Mouse (Mus musculus): Measurements from ENCODE around the gene Arvcf. TPM values are rescaled to one million over a fixed set of nuclear protein-coding genes. Genes with fewer than 3 reads are reported as not detected.
A peak's percentile ranks its signal among the peaks of the same experiment; 100 is the strongest.

The Arvcf gene
- total RNA-seq, 1 experiment = 48.0 TPM

- Histone ChIP-seq H3K4me3 (ENCODE audit: insufficient read depth in 1 of 2, low read depth in 1 of 2, low read length in 2 of 2, poor library complexity in 1 of 2, severe bottlenecking in 1 of 2) (no peak overlapping the region), H3K27ac (ENCODE audit: insufficient read depth, low read depth, low read length, poor library complexity, severe bottlenecking) (no peak overlapping the region), H3K9me3 (ENCODE audit: control insufficient read depth, insufficient read depth, low read depth, low read length) (no peaks in the 10 kb centered on the region), H3K4me1 (ENCODE audit: control insufficient read depth in 2 of 2, insufficient read depth in 2 of 2, low read length in 2 of 2, poor library complexity in 1 of 2) (peaks cover 0 to 2% of the 10 kb centered on the region in 2 experiments; a peak in 2 of 4 replicates), H3K9ac (ENCODE audit: insufficient read depth, low read depth, low read length, poor library complexity, severe bottlenecking) (no peak overlapping the region), H3K36me3 (ENCODE audit: control insufficient read depth, insufficient read depth, low read length, poor library complexity, severe bottlenecking) (no peaks in the 10 kb centered on the region)
- no peak for DNase-seq (ENCODE audit: low read depth, low spot score)
- in situ Hi-C loops (cut with MboI; ENCODE audit: low sequenced_read_pairs in 2 of 2, unreplicated experiment in 2 of 2) = no loop called here
- no peak for TF ChIP-seq MAFK (IDR thresholded peaks at IDR 0.05; ENCODE audit: insufficient read depth, low read depth, low read length)
- no peak for TF ChIP-seq HCFC1 (IDR thresholded peaks at IDR 0.05; ENCODE audit: borderline replicate concordance, insufficient read depth, low read length)
- no peak for TF ChIP-seq ZNF384 (IDR thresholded peaks at IDR 0.05; ENCODE audit: low read depth, low read length)
- TF ChIP-seq ZC3H11A (IDR thresholded peaks at IDR 0.05; ENCODE audit: borderline replicate concordance, low read depth, low read length) = no peak
Measured at GRCm38 (mm10) chr16:18357977-18358376, 10.0 kb downstream of the Arvcf start.

DNA sequence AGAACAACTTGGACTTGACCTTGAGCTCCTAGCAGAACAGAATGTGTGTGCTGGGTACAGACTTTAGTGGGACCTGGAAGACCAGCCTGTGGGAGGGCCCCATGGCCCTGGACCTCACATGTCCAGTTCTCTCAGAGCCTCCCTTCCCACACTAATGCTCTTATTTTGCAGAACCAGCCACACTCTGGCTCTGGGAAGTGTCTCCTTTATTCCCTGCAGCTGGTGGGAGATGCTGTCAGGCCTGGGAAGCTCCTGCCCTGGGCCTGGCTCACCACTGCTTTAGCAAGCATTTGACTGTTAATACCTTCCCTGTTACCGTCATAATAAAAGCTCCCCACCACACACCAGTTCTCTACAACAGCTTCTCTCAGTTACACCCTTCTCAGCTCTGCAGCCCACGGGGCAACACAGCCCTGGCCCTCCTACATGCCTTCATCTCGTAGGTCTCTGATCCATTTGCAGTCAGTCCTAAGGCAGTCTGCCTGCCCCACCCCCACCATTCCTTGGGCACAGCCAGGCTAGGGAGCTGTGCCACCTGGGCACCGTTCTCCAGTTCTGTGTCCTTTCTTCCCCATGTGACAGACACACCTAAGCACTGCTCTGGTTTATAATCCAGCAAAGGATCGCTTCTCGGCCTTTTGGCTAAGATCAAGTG, 12.3 kb downstream of the Arvcf start:
- Histone ChIP-seq H3K4me3 (ENCODE audit: insufficient read depth in 1 of 2, low read depth in 1 of 2, low read length in 2 of 2, poor library complexity in 1 of 2, severe bottlenecking in 1 of 2) (no peak overlapping the region), H3K9ac (ENCODE audit: insufficient read depth, low read depth, low read length, poor library complexity, severe bottlenecking) (no peak overlapping the region), H3K36me3 (ENCODE audit: control insufficient read depth, insufficient read depth, low read length, poor library complexity, severe bottlenecking) (no peaks in the 10 kb centered on the region), H3K4me1 (ENCODE audit: control insufficient read depth in 2 of 2, insufficient read depth in 2 of 2, low read length in 2 of 2, poor library complexity in 1 of 2) (peaks cover 0 to 2% of the 10 kb centered on the region in 2 experiments; a peak in 2 of 4 replicates), H3K27ac (ENCODE audit: insufficient read depth, low read depth, low read length, poor library complexity, severe bottlenecking) (no peak overlapping the region), H3K9me3 (ENCODE audit: control insufficient read depth, insufficient read depth, low read depth, low read length) (no peaks in the 10 kb centered on the region)
- in situ Hi-C loops (cut with MboI; ENCODE audit: low sequenced_read_pairs in 2 of 2, unreplicated experiment in 2 of 2) = no loop called here
- TF ChIP-seq ZC3H11A (IDR thresholded peaks at IDR 0.05; ENCODE audit: borderline replicate concordance, low read depth, low read length) = no peak
- DNase-seq (ENCODE audit: low read depth, low spot score) = no peak

- Histone ChIP-seq H3K9ac (ENCODE audit: insufficient read depth, low read depth, low read length, poor library complexity, severe bottlenecking) (no peak overlapping the region), H3K4me3 (ENCODE audit: insufficient read depth in 1 of 2, low read depth in 1 of 2, low read length in 2 of 2, poor library complexity in 1 of 2, severe bottlenecking in 1 of 2) (no peak overlapping the region), H3K36me3 (ENCODE audit: control insufficient read depth, insufficient read depth, low read length, poor library complexity, severe bottlenecking) (no peaks in the 10 kb centered on the region), H3K4me1 (ENCODE audit: control insufficient read depth in 2 of 2, insufficient read depth in 2 of 2, low read length in 2 of 2, poor library complexity in 1 of 2) (peaks cover 0 to 3% of the 10 kb centered on the region in 2 experiments; a peak in 1 of 4 replicates), H3K27ac (ENCODE audit: insufficient read depth, low read depth, low read length, poor library complexity, severe bottlenecking) (no peak overlapping the region), H3K9me3 (ENCODE audit: control insufficient read depth, insufficient read depth, low read depth, low read length) (no peaks in the 10 kb centered on the region)
- TF ChIP-seq CHD2 (IDR thresholded peaks at IDR 0.05; ENCODE audit: low read depth, low read length) (no peak), MAFK (IDR thresholded peaks at IDR 0.05; ENCODE audit: insufficient read depth, low read depth, low read length) (no peak), ZC3H11A (IDR thresholded peaks at IDR 0.05; ENCODE audit: borderline replicate concordance, low read depth, low read length) (no peak), HCFC1 (IDR thresholded peaks at IDR 0.05; ENCODE audit: borderline replicate concordance, insufficient read depth, low read length) (no peak), ZNF384 (IDR thresholded peaks at IDR 0.05; ENCODE audit: low read depth, low read length) (no peak)
- in situ Hi-C loops (cut with MboI; ENCODE audit: low sequenced_read_pairs in 2 of 2, unreplicated experiment in 2 of 2) = no loop called here
- no peak for DNase-seq (ENCODE audit: low read depth, low spot score)
Measured at GRCm38 (mm10) chr16:18362948-18363347, 15.0 kb downstream of the Arvcf start.

DNA sequence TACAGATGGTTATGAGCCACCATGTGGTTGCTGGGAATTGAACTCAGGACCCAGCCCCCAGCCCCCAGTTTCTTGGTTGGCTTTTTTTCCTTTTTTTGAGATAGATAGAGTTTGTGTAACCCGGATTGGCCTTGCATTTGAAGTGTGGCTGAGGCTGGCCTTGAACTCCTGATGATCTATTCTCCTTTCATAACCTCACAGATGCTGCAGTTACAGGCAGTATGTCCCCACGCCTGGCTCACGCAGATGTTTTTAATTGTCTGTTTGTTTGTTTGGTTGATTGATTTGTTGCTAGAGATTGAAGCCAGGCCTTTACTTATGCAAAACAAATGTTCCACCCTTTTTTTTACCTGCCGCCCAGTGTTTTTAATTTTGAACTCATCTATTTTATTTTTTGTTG, 18.9 kb downstream of the Arvcf start:
- Histone ChIP-seq H3K4me3 (ENCODE audit: insufficient read depth in 1 of 2, low read depth in 1 of 2, low read length in 2 of 2, poor library complexity in 1 of 2, severe bottlenecking in 1 of 2) (no peak overlapping the region), H3K36me3 (ENCODE audit: control insufficient read depth, insufficient read depth, low read length, poor library complexity, severe bottlenecking) (no peaks in the 10 kb centered on the region), H3K4me1 (ENCODE audit: control insufficient read depth in 2 of 2, insufficient read depth in 2 of 2, low read length in 2 of 2, poor library complexity in 1 of 2) (peaks cover 0 to 3% of the 10 kb centered on the region in 2 experiments; a peak in 1 of 4 replicates), H3K9me3 (ENCODE audit: control insufficient read depth, insufficient read depth, low read depth, low read length) (no peaks in the 10 kb centered on the region), H3K27ac (ENCODE audit: insufficient read depth, low read depth, low read length, poor library complexity, severe bottlenecking) (no peak overlapping the region), H3K9ac (ENCODE audit: insufficient read depth, low read depth, low read length, poor library complexity, severe bottlenecking) (no peak overlapping the region)
- no peak for DNase-seq (ENCODE audit: low read depth, low spot score)
- no peak for TF ChIP-seq ZC3H11A (IDR thresholded peaks at IDR 0.05; ENCODE audit: borderline replicate concordance, low read depth, low read length)
- TF ChIP-seq CHD2 (IDR thresholded peaks at IDR 0.05; ENCODE audit: low read depth, low read length) = no peak
- no peak for TF ChIP-seq ZNF384 (IDR thresholded peaks at IDR 0.05; ENCODE audit: low read depth, low read length)
- no peak for TF ChIP-seq HCFC1 (IDR thresholded peaks at IDR 0.05; ENCODE audit: borderline replicate concordance, insufficient read depth, low read length)
- TF ChIP-seq MAFK (IDR thresholded peaks at IDR 0.05; ENCODE audit: insufficient read depth, low read depth, low read length) = no peak
- in situ Hi-C loops (cut with MboI; ENCODE audit: low sequenced_read_pairs in 2 of 2, unreplicated experiment in 2 of 2) = no loop called here

DNA sequence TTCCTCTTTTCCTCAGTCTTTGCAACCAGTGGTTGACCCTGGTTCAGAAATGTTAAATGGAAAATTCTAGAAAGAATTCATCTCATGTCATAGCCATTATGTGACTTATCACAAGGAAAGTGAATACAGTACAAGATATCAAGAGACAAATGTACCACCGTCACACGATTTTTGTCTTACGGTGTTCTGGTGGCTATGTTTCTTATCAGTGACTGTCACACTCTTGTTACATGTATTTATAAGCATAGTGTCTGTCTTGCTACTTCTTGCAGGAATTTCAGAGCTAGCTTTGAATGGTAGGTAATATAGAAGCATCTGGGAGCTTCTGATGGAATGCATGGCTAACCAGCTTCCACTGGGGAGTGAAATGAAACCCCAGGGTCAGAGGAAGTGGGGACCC, 22.2 kb downstream of the Arvcf start:
- no peak for TF ChIP-seq CHD2 (IDR thresholded peaks at IDR 0.05; ENCODE audit: low read depth, low read length)
- no peak for TF ChIP-seq HCFC1 (IDR thresholded peaks at IDR 0.05; ENCODE audit: borderline replicate concordance, insufficient read depth, low read length)
- no peak for TF ChIP-seq ZNF384 (IDR thresholded peaks at IDR 0.05; ENCODE audit: low read depth, low read length)
- no peak for TF ChIP-seq ZC3H11A (IDR thresholded peaks at IDR 0.05; ENCODE audit: borderline replicate concordance, low read depth, low read length)
- TF ChIP-seq MAFK (IDR thresholded peaks at IDR 0.05; ENCODE audit: insufficient read depth, low read depth, low read length) = no peak
- Histone ChIP-seq H3K27ac (ENCODE audit: insufficient read depth, low read depth, low read length, poor library complexity, severe bottlenecking) (peak overlapping the region; percentile 3; the same call in 1 of the 2 replicates), H3K9ac (ENCODE audit: insufficient read depth, low read depth, low read length, poor library complexity, severe bottlenecking) (no peak overlapping the region), H3K4me1 (ENCODE audit: control insufficient read depth in 2 of 2, insufficient read depth in 2 of 2, low read length in 2 of 2, poor library complexity in 1 of 2) (peaks cover 0 to 3% of the 10 kb centered on the region in 2 experiments; a peak in 1 of 4 replicates), H3K9me3 (ENCODE audit: control insufficient read depth, insufficient read depth, low read depth, low read length) (no peaks in the 10 kb centered on the region), H3K36me3 (ENCODE audit: control insufficient read depth, insufficient read depth, low read length, poor library complexity, severe bottlenecking) (no peaks in the 10 kb centered on the region), H3K4me3 (ENCODE audit: insufficient read depth in 1 of 2, low read depth in 1 of 2, low read length in 2 of 2, poor library complexity in 1 of 2, severe bottlenecking in 1 of 2) (no peak overlapping the region)
- in situ Hi-C loops (cut with MboI; ENCODE audit: low sequenced_read_pairs in 2 of 2, unreplicated experiment in 2 of 2) = no loop called here
- no peak for DNase-seq (ENCODE audit: low read depth, low spot score)
